Mouse (Mus musculus) layer of hippocampus, adult 9-11 months (tissue): Measurements from ENCODE around the gene Sbk2.

Experiments
- DNase-seq: peaks from one replicate; pipeline ENCODE4 v3.0.0; 2022

Sbk2 gene

DNA sequence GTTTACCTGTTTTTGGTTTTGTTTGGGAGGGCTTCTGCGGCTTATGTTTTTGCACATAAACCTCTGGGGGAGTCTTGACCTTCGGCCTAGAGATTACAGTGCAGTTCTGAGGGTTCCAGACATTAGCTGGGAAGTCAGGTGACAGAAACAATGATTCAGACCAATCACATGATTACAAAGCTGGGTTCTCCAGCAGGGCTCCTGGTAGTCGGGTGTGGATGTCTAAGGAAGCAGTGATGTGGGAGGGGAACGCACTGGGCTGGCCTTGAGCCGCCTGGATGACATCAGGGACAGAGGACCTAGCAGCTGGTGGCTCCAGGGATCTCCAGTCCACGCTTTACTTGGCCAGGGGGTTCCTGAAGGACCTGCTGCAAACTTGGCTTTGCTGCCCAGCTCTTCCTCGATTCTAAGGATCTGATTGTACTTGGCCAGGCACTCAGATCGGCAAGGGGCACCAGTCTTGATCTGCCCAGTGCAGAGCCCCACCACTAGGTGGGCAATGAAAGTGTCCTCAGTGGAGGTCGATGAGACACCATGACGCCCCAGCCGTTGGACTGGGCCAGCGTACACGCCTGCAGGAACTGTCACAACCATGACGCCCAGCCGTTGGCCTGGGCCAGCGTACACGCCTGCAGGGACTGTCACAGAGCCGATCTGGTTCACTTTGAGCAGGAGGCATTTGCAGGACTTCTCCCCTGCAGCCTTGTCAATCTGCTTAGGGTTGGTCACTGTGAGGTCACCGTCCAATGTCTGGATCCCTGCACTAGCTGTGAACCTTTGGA, 13.5 kb downstream of the Sbk2 start:
- no peak for DNase-seq

DNA sequence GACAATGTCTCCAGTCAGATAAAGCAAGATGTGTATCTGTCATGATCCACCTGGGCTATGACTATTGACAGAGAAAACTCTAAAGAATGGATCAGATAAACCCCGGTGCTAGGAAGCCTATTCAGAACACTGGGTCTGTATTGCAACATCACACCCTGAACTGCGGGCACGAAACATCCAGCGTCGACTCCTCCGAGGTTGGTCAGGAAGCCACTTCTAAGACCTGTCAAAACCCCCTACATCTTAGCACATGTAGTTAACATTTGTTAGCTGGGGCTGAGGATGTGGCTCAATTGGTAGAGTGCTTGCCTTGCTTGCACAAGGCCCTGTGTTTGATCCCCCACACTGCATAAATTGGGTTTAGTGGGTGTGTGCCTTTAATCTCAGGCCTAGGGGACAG, 15.8 kb downstream of the Sbk2 start:
- DNase-seq, result no peak

DNA sequence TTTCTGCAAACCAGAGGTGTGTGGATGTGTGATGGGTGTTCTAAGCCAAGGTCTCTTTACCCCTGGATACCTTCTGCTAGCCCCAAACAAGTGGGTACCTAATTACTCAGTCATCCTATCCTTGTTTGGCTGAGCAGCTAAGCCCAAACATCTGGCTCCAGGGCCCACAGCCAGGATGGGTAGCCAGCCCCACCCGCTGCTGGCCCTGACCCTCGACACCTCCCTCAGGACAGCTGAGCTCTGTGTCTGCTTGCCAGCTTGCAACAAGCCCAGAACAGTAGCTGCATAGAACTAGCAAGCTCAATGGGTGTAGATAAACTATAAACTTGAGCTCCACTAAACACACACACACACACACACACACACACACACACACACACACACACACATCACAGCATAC, 16.4 kb downstream of the Sbk2 start:
- DNase-seq, result peak; percentile 61

DNA sequence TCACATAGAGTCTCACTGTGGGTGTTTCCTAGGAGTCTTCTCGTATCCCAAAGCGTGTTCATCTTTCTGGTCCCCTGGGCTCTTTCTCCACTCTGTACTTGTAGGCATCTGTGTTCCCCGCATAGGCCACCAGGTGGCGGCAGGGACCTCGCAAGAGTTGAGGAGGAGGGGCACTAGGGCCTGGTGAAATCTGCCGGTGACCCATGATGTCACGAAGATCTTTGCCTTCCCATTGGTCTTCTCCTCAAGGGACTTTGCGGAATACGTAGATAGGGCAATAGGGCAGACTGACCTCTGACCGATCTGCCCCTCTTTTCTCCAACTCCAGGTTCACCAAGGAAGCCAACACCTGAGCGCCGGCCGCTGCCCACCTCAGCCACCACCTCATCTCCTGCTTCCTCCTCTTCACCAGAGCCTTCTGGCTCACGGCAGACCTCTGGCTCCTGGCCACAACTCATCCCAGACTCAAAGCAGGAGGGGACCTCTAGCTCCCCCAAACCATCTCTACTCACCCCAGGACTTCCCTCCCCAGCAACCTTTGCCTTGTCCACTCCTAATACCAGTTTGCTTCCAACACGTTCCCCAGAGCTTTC, 20.9 kb downstream of the Sbk2 start:
- DNase-seq, result peak; percentile 95

DNA sequence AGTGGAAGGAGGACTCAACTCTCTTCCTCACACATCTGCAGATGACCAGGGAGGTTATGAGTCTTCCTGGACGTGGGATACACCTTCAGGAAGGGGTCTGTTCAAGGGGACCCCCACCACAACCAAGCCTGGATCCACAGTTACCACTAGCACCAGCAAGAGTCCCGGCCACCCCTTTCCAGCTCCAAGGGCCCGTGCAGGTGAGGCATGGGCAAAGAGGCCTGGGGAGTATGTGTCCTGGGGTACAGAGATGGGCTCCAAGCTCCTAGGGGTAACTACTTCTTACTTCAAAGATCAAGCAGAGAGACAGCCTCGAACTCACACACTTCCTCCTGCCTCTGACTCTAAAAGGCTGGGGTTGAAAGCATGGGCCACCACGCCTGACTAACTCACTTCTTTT, 21.5 kb downstream of the Sbk2 start:
- DNase-seq, result no peak

DNA sequence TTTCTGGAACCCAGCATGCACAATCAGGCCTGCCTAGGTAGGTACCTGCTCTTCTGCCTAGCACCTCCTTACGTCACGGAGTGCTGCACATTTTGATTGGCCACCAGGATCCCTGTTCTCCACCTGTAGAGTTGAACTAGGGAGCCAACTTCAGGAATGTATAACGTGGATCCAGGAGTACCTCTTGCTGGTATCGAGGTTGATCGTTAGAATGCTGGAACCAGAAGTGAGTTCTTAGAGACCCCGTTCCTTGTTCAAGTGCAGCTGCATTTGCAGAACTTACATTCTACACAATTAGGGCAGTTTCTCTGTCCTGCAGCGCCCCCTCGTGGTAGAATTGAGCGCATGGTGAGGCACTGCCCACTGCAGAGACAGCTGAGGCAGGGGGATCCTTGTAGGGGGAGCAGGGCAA, 24.1 kb downstream of the Sbk2 start:
- no peak for DNase-seq

DNA sequence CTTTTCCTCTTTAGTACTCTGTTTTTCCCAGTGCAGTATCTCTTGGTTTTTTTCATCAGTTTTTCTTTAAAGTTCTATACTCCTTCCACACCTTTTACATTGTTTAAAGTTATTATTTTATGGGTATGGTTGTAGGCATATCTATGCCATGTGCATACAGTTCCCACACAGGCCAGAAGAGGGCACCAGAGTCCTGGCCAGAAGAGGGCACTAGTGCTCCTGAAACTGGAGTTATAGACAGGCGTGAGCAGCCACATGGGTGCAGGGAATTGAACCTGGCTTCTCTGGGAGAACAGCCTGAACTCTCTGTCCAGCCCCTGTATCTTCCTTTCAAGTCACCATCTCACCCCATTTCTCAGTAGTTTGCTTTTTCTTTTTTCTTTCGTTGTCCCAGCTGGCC, 25.8 kb downstream of the Sbk2 start:
- peak; percentile 40 for DNase-seq

DNA sequence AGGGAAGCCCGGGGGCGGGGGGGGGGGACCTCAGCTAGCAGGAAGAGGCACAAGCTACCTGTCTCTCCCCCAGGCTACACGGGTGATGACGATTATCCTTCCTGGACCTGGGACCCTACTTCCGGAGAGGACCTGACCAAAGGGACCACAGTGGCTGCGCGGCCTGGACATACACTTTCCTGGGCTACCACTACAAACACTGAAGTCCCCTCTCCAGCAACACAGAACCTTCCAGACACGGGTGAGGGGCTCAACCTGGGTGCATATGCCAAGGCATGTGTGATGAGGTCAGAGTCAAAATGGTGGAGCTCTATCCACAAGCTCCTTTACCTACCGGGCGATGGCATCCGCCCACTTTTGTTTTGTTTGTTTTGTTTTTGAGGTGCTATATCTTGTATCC, 26.8 kb downstream of the Sbk2 start:
- DNase-seq, result no peak

DNA sequence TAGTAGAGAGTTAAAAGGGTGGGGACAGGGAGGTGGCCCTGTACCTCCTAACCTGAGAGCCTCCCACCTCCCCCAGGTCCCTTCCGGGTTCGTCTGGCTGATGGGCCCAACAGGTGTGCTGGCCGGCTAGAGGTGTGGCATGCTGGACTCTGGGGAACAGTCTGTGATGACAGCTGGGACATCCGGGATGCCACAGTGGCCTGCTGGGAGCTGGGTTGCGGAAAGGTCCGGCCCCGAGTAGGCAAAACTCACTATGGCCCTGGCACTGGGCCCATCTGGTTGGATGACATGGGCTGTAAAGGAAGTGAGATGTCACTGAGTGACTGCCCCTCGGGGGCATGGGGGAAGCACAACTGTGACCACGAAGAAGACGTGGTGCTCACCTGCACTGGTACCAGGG, 27.4 kb downstream of the Sbk2 start:
- DNase-seq, result no peak

DNA sequence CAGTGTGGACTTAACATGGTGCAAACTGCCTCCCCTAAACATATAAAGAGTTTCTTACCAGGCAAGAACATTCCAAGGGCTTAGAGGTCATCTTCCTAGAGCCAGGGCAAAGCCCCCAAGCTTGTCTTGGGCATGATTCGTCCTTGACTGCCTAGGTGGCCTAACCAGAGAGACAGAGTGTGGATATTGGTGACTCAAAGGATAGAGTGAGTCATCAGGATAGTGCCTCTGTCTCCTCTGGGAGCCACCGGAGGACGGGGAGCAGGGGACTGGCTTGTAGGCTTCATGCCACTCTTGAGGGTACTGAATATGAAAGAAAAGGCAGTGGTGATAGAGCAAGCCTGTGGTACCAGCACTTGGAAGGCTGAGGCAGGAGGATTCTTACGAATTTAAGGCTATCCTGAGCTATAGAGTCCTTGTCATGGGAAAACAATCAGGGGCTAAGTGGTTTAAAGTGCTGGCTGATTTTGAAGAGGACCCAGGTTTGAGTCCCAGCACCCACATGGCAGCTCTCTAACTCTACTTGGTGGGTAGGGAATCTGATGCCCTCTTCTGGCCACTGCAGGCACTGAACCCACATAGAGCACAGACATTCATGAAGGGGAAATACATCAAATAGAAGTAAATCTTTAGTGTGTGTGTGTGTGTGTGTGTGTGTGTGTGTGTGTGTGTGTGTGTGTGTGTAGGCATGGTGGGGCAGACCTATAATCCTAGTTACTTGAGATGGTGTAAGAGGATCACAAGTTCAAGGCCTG, 29.9 kb downstream of the Sbk2 start:
- no peak for DNase-seq

DNA sequence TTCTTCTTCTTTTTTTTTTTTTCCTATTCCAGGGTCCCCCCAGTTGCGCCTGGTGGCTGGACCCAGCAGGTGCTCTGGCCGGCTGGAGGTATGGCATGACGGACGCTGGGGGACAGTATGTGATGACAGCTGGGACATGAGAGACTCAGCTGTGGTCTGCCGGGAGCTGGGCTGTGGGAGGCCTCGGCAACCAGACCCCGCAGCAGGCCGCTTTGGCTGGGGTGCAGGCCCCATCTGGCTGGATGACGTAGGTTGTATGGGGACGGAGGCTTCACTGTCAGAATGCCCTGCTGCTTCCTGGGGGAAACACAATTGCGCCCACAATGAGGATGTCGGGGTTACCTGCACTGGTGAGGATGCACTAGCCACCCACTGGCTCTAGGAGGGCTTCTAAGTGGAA, 31.1 kb downstream of the Sbk2 start:
- no peak for DNase-seq

DNA sequence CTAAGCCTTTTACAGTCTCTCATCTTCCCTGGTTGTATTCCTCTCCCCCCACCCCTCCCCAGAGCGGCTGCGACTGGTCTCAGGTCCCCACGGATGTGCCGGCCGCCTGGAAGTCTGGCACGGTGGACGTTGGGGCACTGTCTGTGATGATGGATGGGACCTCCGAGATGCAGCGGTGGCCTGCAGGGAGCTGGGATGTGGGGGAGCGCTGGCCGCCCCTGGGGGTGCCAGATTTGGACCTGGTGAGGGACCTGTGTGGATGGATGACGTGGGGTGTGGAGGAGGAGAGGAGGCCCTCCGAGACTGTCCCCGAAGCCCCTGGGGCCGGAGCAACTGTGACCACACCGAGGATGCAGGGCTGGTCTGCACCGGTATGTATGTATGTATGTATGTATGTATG, 35.9 kb downstream of the Sbk2 start:
- no peak for DNase-seq

DNA sequence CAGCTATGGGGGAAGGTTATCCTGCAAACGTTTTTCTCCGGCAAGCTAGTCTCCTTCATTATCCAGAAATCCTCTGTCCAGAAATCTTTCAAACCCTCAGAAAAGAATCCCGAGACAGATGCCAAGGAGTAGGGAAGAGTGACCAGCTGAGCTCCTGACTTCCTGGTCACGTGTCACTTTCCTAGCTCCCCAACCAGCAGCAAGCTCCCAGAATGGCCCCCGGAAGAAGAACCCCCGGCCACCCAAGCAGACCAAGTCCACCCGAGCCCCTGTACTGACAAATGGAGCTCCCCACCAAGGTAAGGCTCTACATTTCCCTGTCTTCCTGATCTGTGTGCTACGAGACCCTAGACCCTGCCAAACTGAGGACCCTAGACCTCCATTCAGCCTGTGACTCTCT, 36.5 kb downstream of the Sbk2 start:
- no peak for DNase-seq

DNA sequence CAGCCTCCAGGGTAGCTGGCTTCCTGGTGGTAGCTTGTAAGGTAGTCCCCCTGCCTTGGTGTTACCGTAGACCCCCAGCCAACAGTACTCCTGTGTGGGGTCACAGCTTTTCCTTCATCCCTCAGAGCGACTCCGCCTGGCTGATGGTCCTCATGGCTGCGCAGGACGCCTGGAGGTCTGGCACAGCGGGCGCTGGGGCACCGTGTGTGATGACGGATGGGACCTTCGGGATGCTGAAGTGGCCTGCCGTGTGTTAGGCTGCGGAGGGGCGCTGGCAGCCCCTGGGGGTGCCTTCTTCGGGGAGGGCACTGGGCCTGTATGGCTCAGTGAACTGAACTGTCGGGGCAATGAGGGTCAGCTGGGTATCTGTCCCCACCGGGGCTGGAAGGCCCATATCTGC, 37.4 kb downstream of the Sbk2 start:
- no peak for DNase-seq

DNA sequence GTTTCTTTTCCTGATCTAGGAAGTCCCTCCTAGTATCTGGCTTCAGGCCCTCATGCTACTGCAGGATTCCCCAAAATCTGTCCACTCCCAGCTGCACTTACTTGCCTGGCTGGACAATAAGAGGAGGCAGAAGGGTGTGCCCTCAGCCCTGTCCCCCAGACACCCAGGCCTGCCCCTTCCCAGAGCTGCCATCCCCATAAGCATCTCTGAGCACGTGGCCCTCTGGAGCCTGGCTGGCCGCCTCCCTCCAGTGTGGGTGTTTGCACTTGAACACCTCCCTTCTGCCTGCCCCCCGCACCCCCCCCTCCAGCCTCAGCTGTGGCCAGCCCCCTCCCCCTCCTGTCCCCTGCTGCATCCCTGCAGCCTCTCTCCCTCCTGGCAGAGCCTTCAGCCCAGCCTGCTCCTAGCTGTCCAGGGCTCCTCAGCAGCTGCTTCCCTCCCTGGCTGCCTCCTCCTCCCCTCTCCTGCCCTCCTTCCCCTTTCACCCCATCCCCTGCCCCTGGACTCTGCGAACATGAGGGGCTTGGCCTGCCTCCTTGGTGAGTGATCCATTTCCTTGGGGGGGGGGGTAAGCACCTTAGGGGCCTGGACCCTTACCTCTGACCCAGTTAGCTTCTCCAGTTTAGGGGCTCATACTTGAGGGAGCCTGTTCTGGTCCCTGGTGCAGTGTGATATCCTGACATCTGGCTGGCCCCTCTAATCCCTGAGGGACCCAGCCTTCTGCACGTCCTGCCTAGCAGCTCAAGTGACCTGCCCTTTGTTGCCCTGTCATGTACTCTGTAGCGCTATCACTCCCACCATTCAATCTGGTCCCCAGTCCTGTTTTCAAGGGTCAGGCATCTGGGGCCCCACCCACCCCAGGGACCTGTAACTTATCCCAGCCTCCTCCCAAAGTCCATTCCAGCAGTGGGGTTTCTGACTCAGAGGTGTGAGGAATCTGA, 38.5 kb downstream of the Sbk2 start, which contains the start of gene Ssc5d:
Gene Ssc5d, plus strand, starts transcription at position 345 of the 941 bp plus-strand sequence.
- no peak for DNase-seq

DNA sequence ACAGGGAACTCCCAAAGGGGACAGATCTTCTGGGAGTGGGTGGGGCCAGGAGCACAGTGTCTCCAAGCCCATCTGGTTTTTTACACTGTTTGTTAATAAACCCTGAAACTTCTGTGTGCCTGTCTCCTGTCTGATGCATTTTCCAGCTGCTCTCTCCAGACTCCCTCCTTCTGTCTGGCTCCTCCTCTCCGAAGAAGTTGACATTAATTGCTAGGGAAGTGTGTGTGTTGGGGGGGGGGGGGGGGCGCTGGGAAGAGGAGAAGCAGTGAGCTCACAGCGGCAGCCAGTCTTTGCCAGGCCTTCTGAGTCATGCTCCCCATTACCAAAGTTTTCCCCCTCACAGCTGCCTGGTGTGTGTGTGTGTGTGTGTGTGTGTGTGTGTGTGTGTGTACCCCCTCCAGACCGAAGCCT, 39.3 kb downstream of the Sbk2 start:
- peak; percentile 65 for DNase-seq

DNA sequence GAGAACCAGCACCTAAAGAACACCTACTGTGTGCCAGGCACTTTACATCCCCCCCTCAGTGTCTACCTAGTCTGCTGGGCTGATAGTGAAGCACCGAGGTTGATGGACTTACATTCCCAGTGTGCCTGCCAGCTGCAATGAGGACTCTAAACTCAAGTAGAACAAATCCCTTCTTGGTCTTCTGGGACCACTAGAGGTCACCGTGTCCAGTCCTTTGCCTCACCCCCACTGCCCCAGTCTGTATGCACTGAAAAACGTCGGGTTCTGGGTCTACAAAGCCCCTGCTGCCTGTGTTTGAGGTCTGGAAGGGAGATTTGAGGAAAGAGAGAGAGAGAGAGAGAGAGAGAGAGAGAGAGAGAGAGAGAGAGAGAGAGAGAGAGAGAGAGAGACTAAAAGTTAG, 39.7 kb downstream of the Sbk2 start:
- no peak for DNase-seq

DNA sequence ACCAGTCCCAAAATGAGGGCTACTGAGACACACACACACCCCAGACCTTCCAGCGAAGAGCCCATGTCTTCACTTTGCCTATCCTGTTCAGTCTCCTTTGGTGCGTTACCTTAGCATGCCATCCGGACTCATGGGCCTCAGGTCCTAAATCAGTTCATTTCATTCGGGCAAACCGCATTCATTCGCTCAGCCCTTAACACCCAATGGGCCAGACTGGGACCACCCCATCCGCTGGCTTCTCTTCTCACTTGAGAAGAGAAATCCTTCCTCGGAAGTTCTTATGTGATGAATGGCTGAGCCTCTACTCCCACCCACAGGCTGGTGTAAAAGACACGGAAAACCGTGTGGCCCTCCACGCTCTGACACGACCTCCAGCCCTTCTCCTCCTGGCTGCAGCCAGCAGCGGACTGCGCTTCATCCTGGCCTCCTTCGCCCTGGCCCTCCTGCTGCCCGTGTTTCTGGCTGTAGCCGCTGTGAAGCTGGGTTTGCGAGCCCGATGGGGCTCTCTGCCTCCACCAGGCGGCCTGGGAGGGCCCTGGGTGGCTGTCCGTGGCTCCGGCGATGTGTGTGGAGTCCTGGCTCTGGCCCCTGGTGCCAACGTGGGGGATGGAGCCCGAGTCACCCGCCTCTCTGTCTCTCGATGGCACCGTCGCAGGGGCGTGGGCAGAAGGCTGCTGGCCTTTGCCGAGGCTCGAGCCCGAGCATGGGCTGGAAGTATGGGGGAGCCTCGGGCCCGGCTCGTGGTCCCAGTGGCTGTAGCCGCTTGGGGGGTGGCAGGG, 40.4 kb downstream of the Sbk2 start:
- no peak for DNase-seq

DNA sequence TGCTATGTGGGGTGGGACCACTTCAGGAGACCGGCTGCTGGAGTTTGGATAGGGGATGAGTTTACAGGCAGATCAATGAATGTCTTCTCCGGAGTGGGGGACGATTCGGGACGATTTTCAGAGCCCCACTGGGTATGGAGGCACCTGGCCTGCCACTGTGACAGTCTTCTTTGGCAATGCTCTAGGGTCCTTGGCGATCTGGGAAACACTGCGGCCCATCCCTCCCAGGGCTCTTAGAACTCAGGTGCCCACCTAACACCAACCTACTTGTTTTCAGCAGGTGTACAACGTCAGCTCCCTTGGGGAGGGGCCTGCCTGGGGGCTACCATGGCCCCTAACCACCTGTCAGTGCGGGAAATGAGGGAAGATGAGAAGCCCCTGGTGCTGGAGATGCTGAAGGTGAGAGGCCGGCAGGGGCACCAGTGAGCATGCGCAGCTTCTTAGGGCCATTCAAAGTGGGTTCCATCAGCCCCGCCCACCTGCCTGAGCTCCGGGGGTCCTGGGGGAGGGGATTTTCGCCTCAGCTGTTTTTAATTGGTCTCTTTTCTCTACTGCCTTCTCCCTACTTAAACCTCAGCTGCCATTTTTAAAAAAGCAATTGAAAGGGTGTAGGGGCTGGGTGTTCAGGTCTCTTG, 41.2 kb downstream of the Sbk2 start:
- peak; percentile 80 for DNase-seq

DNA sequence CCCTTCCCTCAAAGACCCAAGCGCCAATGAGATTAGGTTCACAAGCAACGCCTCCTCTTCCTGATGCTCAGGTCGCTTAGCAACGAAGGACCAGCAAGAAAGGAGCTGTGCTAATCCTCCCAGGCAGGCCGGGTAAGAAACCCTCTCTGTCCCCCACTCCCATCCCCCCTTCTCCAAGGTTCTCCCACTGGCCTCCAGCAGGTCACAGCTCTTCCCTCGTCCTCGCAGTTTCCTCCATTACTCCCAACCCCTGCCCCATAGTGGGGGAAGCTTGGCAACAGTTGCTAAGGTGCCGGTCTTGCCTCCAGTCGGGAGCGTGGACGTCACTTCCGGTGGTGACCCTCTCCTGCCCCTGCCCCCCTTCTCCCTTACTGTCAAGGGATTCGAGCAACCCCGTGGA, 41.7 kb downstream of the Sbk2 start:
- peak; percentile 92 for DNase-seq

DNA sequence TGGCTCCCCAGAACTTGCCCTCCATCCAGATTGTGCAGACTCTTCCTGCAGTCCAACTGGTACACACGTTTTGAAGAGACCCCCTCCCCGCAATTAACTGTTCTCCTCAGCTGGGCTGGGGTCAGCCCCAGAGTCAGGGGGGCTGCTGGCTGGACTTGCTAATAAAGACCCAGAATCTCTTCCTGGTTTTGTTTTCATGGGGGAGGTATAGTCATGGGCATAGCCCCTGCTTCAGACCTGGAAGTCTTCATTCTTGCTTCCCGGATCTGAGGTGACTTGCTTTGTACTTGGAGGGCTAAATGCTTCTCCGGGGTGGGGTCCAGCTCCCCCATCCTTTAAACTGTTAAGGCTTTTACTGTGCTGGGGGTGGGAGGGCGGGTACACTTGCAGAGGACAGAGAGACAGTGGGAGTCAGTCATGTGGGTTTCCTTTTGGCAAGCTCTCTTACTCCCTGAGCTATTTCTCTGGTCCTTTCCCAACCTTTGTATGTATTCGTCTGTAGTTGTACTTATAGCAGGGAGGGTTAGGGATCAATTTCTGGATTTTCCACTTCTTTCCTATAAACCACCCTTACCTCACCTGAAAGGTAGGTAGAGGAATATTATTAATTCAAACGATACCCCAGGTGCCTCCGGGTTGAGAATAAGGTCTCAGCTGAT, 42.3 kb downstream of the Sbk2 start, which contains the start of gene Nat14:
Gene Nat14, plus strand, starts transcription at position 205 of the 659 bp plus-strand sequence.
- DNase-seq, result no peak
